Mouse (Mus musculus) liver, adult 2 months (tissue): ENCODE results near the gene Dusp27.

Experiments used
- CTCF ChIP-seq: fragments of 200-500 bp; IDR thresholded peaks from 2 replicates; pipeline ENCODE4 v1.5.1; 2011; ENCODE audit warnings: low read depth, low read length, control low read depth
- POLR2A ChIP-seq: fragments of 200-500 bp; IDR thresholded peaks from 2 replicates; pipeline ENCODE4 v1.6.1; 2011; ENCODE audit warnings: low read length, control low read depth; ENCODE audit not compliant: insufficient read depth; ENCODE audit errors: extremely low read depth

DNA sequence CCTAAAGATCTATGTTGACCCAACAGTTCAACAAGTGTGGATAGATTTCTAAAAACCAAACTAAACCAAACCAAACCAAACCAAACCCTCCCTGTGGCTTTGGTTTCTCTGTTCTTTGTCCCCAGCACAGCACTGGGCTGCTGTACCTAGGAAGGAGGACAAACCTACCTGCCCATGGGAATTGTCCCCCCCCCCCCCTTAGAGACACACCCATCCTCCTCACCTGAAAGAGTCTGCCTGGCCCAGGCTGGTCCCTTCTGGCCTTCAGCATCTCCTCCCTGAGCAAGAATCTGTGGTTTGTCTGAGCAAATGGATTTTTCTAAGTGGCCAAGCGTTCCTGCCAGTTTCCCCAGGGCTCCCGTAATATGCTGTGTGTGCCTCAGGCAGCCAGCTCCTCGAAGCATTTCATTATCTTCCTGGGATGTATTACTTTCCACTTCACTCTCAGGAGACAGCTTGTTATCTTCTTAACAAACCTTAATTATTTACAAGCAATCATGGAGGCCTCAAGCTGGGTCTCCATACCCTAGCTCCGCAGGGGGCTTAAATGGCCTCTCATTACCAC lies 12.0 kb upstream of the Dusp27 start:
- no peak for TF ChIP-seq CTCF
- TF ChIP-seq POLR2A, result no peak
